Mouse (Mus musculus) gastrocnemius, adult 18-20 months (tissue): ENCODE measurements around the gene Cntnap2. TPM values are rescaled to one million over a fixed set of nuclear protein-coding genes. Genes with fewer than 3 reads are reported as not detected.

Source experiments
- DNase-seq: peaks from one replicate; pipeline ENCODE4 v3.0.0; 2021; ENCODE audit warnings: low spot score
- total RNA-seq, 2 experiments: library from RNA; stranded (reverse); gene quantifications; 2 replicates each; pipeline ENCODE4 v1.2.3; 2021

Gene Cntnap2
- total RNA-seq, 2 experiments from 2014 or later: 7.5 to 8.3 TPM

DNA sequence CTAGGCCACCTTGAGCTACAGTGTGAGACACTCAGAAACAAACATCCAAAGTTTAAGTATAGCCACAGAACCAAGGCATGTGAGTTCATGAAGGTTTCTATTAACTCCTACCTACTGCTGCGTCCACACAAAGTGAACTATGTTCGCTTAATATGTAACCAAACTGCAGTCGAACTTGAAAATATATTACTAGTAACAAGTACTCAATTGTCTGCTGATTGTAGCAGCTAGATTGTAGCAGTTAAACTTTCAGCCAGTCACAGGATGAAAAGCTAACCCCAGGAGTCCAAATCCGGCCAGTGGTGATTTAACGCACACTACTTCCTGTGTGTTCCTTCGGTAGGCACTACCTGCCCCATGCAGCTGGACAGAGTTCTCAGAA lies 2282.3 kb downstream of the Cntnap2 start:
- DNase-seq: no peak

DNA sequence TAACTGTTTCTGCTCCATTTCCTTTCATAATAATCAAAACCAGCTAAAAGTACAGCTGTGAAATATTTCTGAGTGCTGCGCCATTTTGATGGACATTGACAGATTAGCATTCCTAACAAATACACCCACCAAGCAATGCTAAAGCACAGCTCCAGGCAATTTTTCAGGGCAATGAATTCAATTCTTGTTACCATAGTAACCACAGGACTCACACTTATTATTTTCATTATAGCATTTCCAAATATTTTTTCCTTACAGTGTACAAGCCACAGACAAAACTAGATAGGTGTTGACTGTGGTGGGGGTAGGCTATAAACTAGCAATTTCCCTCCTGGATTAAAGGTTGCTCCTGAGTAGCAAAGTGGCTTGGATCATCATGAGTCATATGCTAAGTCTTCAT lies 2284.1 kb downstream of the Cntnap2 start:
- DNase-seq: no peak

DNA sequence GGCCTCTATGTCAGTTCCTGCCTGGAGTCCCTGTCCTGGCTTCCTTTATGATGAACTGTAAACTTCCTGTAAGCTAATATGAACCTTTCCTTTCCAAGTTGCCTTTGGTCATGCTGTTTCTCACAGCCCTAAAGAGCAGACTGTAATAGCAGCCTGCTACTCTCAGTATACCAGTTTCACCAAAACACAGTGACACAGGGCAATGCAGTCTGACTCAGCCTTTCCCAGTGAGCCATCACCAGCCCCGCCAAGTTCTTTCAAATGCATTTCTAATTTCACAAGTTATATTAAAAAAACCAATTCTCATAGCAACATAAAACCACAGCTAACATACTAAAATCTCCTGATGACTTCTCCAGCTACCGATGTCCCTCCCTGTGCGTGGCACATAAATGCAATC lies 2285.5 kb downstream of the Cntnap2 start:
- no peak for DNase-seq

DNA sequence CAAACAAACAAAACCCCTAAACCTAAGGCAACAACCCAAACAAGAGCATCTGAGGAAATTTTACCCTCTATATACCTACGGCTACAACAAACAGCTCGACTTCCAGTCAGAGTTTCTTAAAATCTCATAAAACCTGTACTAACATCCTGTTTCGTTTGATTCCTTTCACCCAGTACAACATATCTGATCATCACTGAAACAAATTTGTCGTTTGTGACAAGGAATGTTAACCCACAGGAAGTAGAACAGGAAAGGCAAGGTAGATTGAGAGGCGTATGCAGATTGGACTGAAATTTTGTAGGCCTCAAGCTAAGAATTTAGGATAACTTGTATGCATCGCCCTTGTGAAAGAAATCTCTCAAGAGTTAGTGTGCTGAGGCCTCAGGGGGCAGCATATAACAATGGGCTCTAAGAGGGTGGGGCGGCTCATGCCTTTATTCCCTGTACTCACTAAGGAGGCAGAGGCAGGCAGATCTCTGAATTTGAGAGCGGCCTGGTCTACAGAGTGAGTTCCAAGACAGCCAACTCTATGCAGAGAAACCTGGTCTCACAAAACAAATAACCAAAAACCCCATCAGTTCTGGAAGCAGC lies 2291.0 kb downstream of the Cntnap2 start:
- DNase-seq: no peak
